ENCODE assay signal across 10 mouse cellular contexts in the genomic region with DNA sequence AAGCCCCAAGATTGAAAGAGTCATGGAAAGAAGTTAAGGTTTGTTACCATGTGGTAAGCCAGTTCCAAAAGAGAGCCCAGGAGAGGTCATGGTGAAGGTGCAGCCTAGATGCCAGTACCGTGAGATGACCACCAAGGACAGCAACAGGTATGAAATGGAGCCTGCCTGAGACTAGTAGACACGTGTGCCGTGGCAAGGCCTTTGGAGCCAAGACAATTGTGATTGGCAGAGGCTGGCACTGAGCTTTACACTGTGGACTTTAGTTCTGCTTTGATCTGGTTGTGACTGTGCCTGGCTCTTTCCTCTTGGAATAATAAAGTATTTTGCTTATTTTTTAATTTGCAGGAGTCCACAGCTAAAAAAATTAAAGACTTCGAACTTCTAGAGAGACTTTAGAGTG.
"Had no signal": no experiment of that assay in that cellular context is flagged by ENCODE, and none has a peak within 500 bp of the region (broad histone marks: within the 10 kb centered on the region; RNA-seq: fewer than 3 reads in every experiment).

No protein-coding gene starts in this region.

- H3K27me3 ChIP-seq: hindbrain, embryonic 15.5 days; limb, embryonic 13.5 days; liver, embryonic 13.5 days; midbrain, embryonic 13.5 days; neural tube, embryonic 12.5 days had no signal

- H3K4me1 ChIP-seq: hindbrain, embryonic 15.5 days; midbrain, embryonic 13.5 days; neural tube, embryonic 12.5 days had no signal

- H3K36me3 ChIP-seq: hindbrain, embryonic 15.5 days; limb, embryonic 13.5 days; liver, embryonic 13.5 days; midbrain, embryonic 13.5 days; neural tube, embryonic 12.5 days had no signal

- H3K27ac ChIP-seq: hindbrain, embryonic 15.5 days; limb, embryonic 13.5 days; liver, embryonic 13.5 days; midbrain, embryonic 13.5 days; neural tube, embryonic 12.5 days had no signal

- H3K9me3 ChIP-seq: hindbrain, embryonic 15.5 days; limb, embryonic 13.5 days; liver, embryonic 13.5 days; midbrain, embryonic 13.5 days; neural tube, embryonic 12.5 days had no signal

- H3K9ac ChIP-seq: hindbrain, embryonic 15.5 days; limb, embryonic 13.5 days; liver, embryonic 13.5 days; midbrain, embryonic 13.5 days; neural tube, embryonic 12.5 days had no signal

- H3K4me3 ChIP-seq: hindbrain, embryonic 15.5 days; limb, embryonic 13.5 days; liver, embryonic 13.5 days; midbrain, embryonic 13.5 days; myocyte; neural tube, embryonic 12.5 days had no signal

- H3K4me2 ChIP-seq: hindbrain, embryonic 15.5 days; limb, embryonic 13.5 days; liver, embryonic 13.5 days; midbrain, embryonic 13.5 days; neural tube, embryonic 12.5 days had no signal

- DNase-seq: left cerebral cortex, postnatal 4 days; liver, embryonic 13.5 days; lung, adult 18-20 months; thymus, adult 18-20 months; thymus, postnatal 14 days had no signal

- ATAC-seq: midbrain, embryonic 13.5 days had no signal
